7 mouse cellular contexts compared by ENCODE assay signal in the genomic region with DNA sequence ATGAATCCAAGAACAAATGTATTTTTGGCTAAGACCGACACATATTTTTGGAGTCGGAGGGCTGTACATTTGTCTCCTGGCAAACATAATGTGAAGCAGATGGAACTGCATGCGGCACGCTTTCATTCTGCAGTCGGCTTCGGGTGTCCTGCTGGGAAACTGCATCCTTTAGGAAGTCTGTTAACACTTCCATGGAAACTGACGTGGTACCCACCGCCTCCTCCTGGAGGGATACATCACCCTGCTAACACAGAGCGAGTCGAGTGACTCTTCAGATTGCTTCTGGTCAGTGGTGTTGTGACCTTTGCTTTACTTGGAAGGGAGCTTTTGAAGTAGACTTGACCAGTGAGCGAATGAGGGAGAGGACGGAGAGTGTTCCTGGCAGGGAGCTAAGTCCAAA.
DNase-seq lines count a peak whose midpoint lies in the region; ATAC-seq lines count a peak whose summit lies in the region.

No protein-coding gene starts in this region.

- H3K4me2 ChIP-seq in neural tube, embryonic 14.5 days (ENCODE audit: low read depth, low read length): no peak overlapping the region

- H3K4me1 ChIP-seq in neural tube, embryonic 14.5 days (ENCODE audit: control insufficient read depth, insufficient read depth, low read length): no peaks in the 10 kb centered on the region

- H3K27me3 ChIP-seq in neural tube, embryonic 14.5 days (ENCODE audit: control insufficient read depth, insufficient read depth, low read length): no peaks in the 10 kb centered on the region

- no peak overlapping the region for H3K9ac ChIP-seq in neural tube, embryonic 14.5 days (replicated peaks; ENCODE audit: low read depth, low read length)

- no peak overlapping the region for H3K27ac ChIP-seq in neural tube, embryonic 14.5 days (ENCODE audit: low read depth, low read length)

- DNase-seq in brain, embryonic 18.5 days (ENCODE audit: low read depth, low spot score): peak; percentile 79
- DNase-seq in cerebellum, adult 9-10 months: peak; percentile 81
- DNase-seq in frontal cortex, adult 2 months (ENCODE audit: extremely low spot score in 1 of 2, low spot score in 1 of 2): peak; percentile 44 to 73
- peak; percentile 38 to 43 for DNase-seq in layer of hippocampus, postnatal 25 days (ENCODE audit: extremely low spot score in 1 of 2, low spot score in 1 of 2)
- no peak for DNase-seq in gastrocnemius, adult 18-20 months (ENCODE audit: low spot score)
- no peak for DNase-seq in gastrocnemius, postnatal 36 days

- H3K9me3 ChIP-seq in neural tube, embryonic 14.5 days (ENCODE audit: control insufficient read depth, low read length): no peaks in the 10 kb centered on the region

- no peaks in the 10 kb centered on the region for H3K36me3 ChIP-seq in neural tube, embryonic 14.5 days (ENCODE audit: control insufficient read depth, insufficient read depth, low read length)

- intact Hi-C loops in gastrocnemius, postnatal 36 days (cut with DNase I): no loop called here

- no peak overlapping the region for H3K4me3 ChIP-seq in neural tube, embryonic 14.5 days (ENCODE audit: low read depth, low read length)

- ATAC-seq in neural tube, embryonic 14.5 days (ENCODE audit: low read depth): peak; percentile 46; the same call in 1 of the 2 replicates

- WGBS in neural tube, embryonic 14.5 days: 40% methylated on average over 12 of the region's 12 CpGs

Comparison
In these comparisons a context has a peak if more than half of its experiments do, and no peak if none do; other contexts are left out.
1. DNase-seq: peak in brain, embryonic 18.5 days (single experiment), cerebellum, adult 9-10 months (single experiment), frontal cortex, adult 2 months (2 of 2) and layer of hippocampus, postnatal 25 days (2 of 2); none in gastrocnemius, adult 18-20 months (single experiment) and gastrocnemius, postnatal 36 days (0 of 2).